Mouse (Mus musculus) hindbrain, embryonic 11.5 days (tissue): ENCODE measurements around the gene Mad2l2. TPM values are rescaled to one million over a fixed set of nuclear protein-coding genes. Genes with fewer than 3 reads are reported as not detected.

Experiments used
- ATAC-seq: fragments of 200-750 bp; cut with Nextera tagmentation; 2 replicates; pipeline ENCODE4 v1.8.0; 2017; ENCODE audit warnings: mild to moderate bottlenecking, moderate TSS enrichment, moderate library complexity; ENCODE audit not compliant: low FRiP score
- DNase-seq: peaks from one replicate; pipeline ENCODE4 v3.0.0-alpha.2; 2015; ENCODE audit warnings: low spot score
- H3K27ac ChIP-seq: fragments of 300-500 bp; sonication (generic); 2 replicates; pipeline ENCODE4 v1.5.1; 2014; ENCODE audit warnings: mild to moderate bottlenecking, low read depth, low read length
- H3K27me3 ChIP-seq: fragments of 300-500 bp; sonication (generic); 2 replicates; pipeline ENCODE4 v1.6.1; 2014; ENCODE audit warnings: mild to moderate bottlenecking, low read length, moderate library complexity, mixed read lengths; ENCODE audit not compliant: control insufficient read depth, insufficient read depth
- H3K36me3 ChIP-seq: fragments of 300-500 bp; sonication (generic); 2 replicates; pipeline ENCODE4 v1.6.1; 2014; ENCODE audit warnings: mild to moderate bottlenecking, low read length, moderate library complexity, mixed read lengths; ENCODE audit not compliant: control insufficient read depth, insufficient read depth
- H3K4me1 ChIP-seq: fragments of 300-500 bp; sonication (generic); replicated peaks from 2 replicates; pipeline ENCODE4 v1.6.1; 2014; ENCODE audit warnings: low read length, mixed read lengths; ENCODE audit not compliant: control insufficient read depth, insufficient read depth
- H3K4me2 ChIP-seq: fragments of 300-500 bp; sonication (generic); replicated peaks from 2 replicates; pipeline ENCODE4 v1.6.1; 2014; ENCODE audit warnings: mild to moderate bottlenecking, low read depth, low read length
- H3K4me3 ChIP-seq: fragments of 300-500 bp; sonication (generic); 2 replicates; pipeline ENCODE4 v1.5.1; 2014; ENCODE audit warnings: low read depth, low read length
- H3K9ac ChIP-seq: fragments of 300-500 bp; sonication (generic); 2 replicates; pipeline ENCODE4 v1.6.1; 2014; ENCODE audit warnings: low read depth, low read length
- H3K9me3 ChIP-seq: fragments of 300-500 bp; sonication (generic); 2 replicates; pipeline ENCODE4 v1.6.1; 2016; ENCODE audit warnings: low read length; ENCODE audit not compliant: control insufficient read depth
- whole genome bisulfite sequencing: fragments of 180-500 bp; shearing (Covaris S2); extraction: QIAGEN DNeasy Blood & Tissue Kit; methylation state at CpG from one replicate; pipeline ENCODE4 v1.1.7; 2014; 5-methylcytosine and 5-hydroxymethylcytosine counted together
- polyA plus RNA-seq: library from polyadenylated mRNA; unstranded; fragments of >200 nt; fragmentation: Nextera tagmentation; extraction: Ambion mirVana; gene quantifications from 2 replicates; pipeline ENCODE4 v1.2.1, GENCODE M21; 2014

The Mad2l2 gene
- polyA plus RNA-seq, result 82.5 and 88.2 TPM in 2 replicates

- H3K4me3 ChIP-seq, result peak within 1 kb of the TSS; percentile 70
- WGBS, result under 1% methylated on average over 18 of the region's 18 CpGs
- H3K9ac ChIP-seq, result peak within 1 kb of the TSS; percentile 96
- DNase-seq, result no peak
- H3K27me3 ChIP-seq, result no peaks in the 10 kb centered on the region; the same call in 1 of the 2 replicates
- peak within 1 kb of the TSS; percentile 88 for H3K4me2 ChIP-seq
- peaks cover 3% of the 10 kb centered on the region; the same call in 1 of the 2 replicates for H3K4me1 ChIP-seq
- H3K27ac ChIP-seq, result peak within 1 kb of the TSS; percentile 99
- H3K36me3 ChIP-seq, result no peaks in the 10 kb centered on the region
- ATAC-seq, result no peak
- no peaks in the 10 kb centered on the region for H3K9me3 ChIP-seq
These were observed at the start of gene Mad2l2 for GRCm38 (mm10) chr4:148130133-148130532. Gene Mad2l2, plus strand, starts transcription at chr4:148130384.

- H3K36me3 ChIP-seq, result no peaks in the 10 kb centered on the region
- H3K9ac ChIP-seq, result no peak overlapping the region
- H3K27me3 ChIP-seq, result no peaks in the 10 kb centered on the region
- H3K4me3 ChIP-seq, result no peak overlapping the region
- ATAC-seq (no peak), DNase-seq (no peak)
- WGBS, result 100% methylated on average over 1 of the region's 1 CpGs
- H3K9me3 ChIP-seq, result no peaks in the 10 kb centered on the region
- no peak overlapping the region for H3K4me2 ChIP-seq
- H3K27ac ChIP-seq, result no peak overlapping the region
- H3K4me1 ChIP-seq, result peaks cover 3% of the 10 kb centered on the region; the same call in 1 of the 2 replicates
These were observed 49.6 kb upstream of the Mad2l2 start for GRCm38 (mm10) chr4:148080597-148080973.

- Histone ChIP-seq H3K36me3 (no peaks in the 10 kb centered on the region), H3K27ac (no peak overlapping the region), H3K9ac (no peak overlapping the region), H3K4me2 (no peak overlapping the region), H3K9me3 (no peaks in the 10 kb centered on the region), H3K4me3 (no peak overlapping the region), H3K4me1 (peaks cover 5% of the 10 kb centered on the region; the same call in 1 of the 2 replicates), H3K27me3 (no peaks in the 10 kb centered on the region)
- 93% methylated on average over 10 of the region's 10 CpGs for WGBS
- no peak for ATAC-seq
- DNase-seq, result no peak
These were observed 49.0 kb upstream of the Mad2l2 start for GRCm38 (mm10) chr4:148081201-148081600.

- Histone ChIP-seq H3K9ac (no peak overlapping the region), H3K27me3 (no peaks in the 10 kb centered on the region), H3K4me3 (no peak overlapping the region), H3K9me3 (no peaks in the 10 kb centered on the region), H3K4me2 (no peak overlapping the region), H3K36me3 (no peaks in the 10 kb centered on the region), H3K4me1 (peaks cover 5% of the 10 kb centered on the region; the same call in 1 of the 2 replicates), H3K27ac (no peak overlapping the region)
- WGBS, result 56% methylated on average over 12 of the region's 12 CpGs
- ATAC-seq, result peak; percentile 33; the same call in 1 of the 2 replicates
- peak; percentile 80 for DNase-seq
These were observed 47.7 kb upstream of the Mad2l2 start for GRCm38 (mm10) chr4:148082257-148083044.

GRCm38 (mm10) chr4:148083176-148083899, 46.8 kb upstream of the Mad2l2 start:
- H3K4me1 ChIP-seq, result peaks cover 5% of the 10 kb centered on the region
- no peak overlapping the region for H3K27ac ChIP-seq
- no peak overlapping the region for H3K9ac ChIP-seq

GRCm38 (mm10) chr4:148084261-148084714, 45.9 kb upstream of the Mad2l2 start:
- no peak overlapping the region for H3K9ac ChIP-seq
- no peaks in the 10 kb centered on the region for H3K36me3 ChIP-seq
- H3K4me2 ChIP-seq, result no peak overlapping the region
- 8% methylated on average over 8 of the region's 8 CpGs for WGBS
- H3K4me1 ChIP-seq, result peaks cover 5% of the 10 kb centered on the region
- no peak overlapping the region for H3K4me3 ChIP-seq
- H3K9me3 ChIP-seq, result no peaks in the 10 kb centered on the region
- ATAC-seq (no peak), DNase-seq (no peak)
- H3K27me3 ChIP-seq, result no peaks in the 10 kb centered on the region
- H3K27ac ChIP-seq, result no peak overlapping the region

More at GRCm38 (mm10) chr4:148083176-148083899, 46.8 kb upstream of the Mad2l2 start:
- H3K36me3 ChIP-seq, result no peaks in the 10 kb centered on the region
- no peaks in the 10 kb centered on the region for H3K27me3 ChIP-seq
- ATAC-seq (no peak), DNase-seq (no peak)
- no peak overlapping the region for H3K4me3 ChIP-seq
- 50% methylated on average over 21 of the region's 21 CpGs for WGBS
- no peaks in the 10 kb centered on the region for H3K9me3 ChIP-seq
- H3K4me2 ChIP-seq, result no peak overlapping the region

GRCm38 (mm10) chr4:148085131-148085906, 44.9 kb upstream of the Mad2l2 start:
- Histone ChIP-seq H3K36me3 (no peaks in the 10 kb centered on the region), H3K4me1 (peaks cover 5% of the 10 kb centered on the region), H3K9me3 (no peaks in the 10 kb centered on the region), H3K9ac (no peak overlapping the region), H3K4me3 (no peak overlapping the region), H3K27me3 (no peaks in the 10 kb centered on the region), H3K27ac (no peak overlapping the region), H3K4me2 (no peak overlapping the region)
- DNase-seq (no peak), ATAC-seq (no peak)
- WGBS, result 38% methylated on average over 8 of the region's 10 CpGs

GRCm38 (mm10) chr4:148085907-148086305, 44.3 kb upstream of the Mad2l2 start:
- WGBS, result 65% methylated on average over 3 of the region's 3 CpGs
- DNase-seq (no peak), ATAC-seq (no peak)
- peaks cover 5% of the 10 kb centered on the region for H3K4me1 ChIP-seq
- no peak overlapping the region for H3K4me3 ChIP-seq
- H3K36me3 ChIP-seq, result no peaks in the 10 kb centered on the region
- no peak overlapping the region for H3K9ac ChIP-seq
- H3K27ac ChIP-seq, result no peak overlapping the region
- H3K27me3 ChIP-seq, result no peaks in the 10 kb centered on the region
- no peaks in the 10 kb centered on the region for H3K9me3 ChIP-seq
- no peak overlapping the region for H3K4me2 ChIP-seq
